Mouse (Mus musculus) neutrophil, adult 5-6 weeks (primary cell): ENCODE measurements at regions not wholly inside any gene's neighbourhood (a gene's known extent, or its start where the extent isn't known, plus 50 kb on each side); places are given as distances from the start of the nearest gene placed in this dataset.
A peak's percentile ranks its signal among the peaks of the same experiment; 100 is the strongest.
"Not testable (repeated sequence)": the region's sequence is repeated elsewhere in the genome, so short reads cannot be mapped to it uniquely, and the experiment has no call there.

ENCODE experiments used
- ATAC-seq: fragments of 151-379, 151-347 bp; 2 replicates; pipeline ENCODE4 v1.8.0; 2017; ENCODE audit warnings: mild to moderate bottlenecking, moderate TSS enrichment; ENCODE audit not compliant: insufficient number of reproducible peaks, poor library complexity, low FRiP score, severe bottlenecking; ENCODE audit errors: extremely low read depth

GRCm38 (mm10) chr13:35517692-35518091 is 141.9 kb upstream of the Cdyl start:
- no peak for ATAC-seq

GRCm38 (mm10) chr13:35522272-35522671 is 137.4 kb upstream of the Cdyl start:
- no peak for ATAC-seq

GRCm38 (mm10) chr13:35529577-35529976 is 130.1 kb upstream of the Cdyl start:
- 0 out of 2 replicates have a peak, but pooled peaks have one; percentile 16 for ATAC-seq

GRCm38 (mm10) chr13:35537106-35537505 is 122.5 kb upstream of the Cdyl start:
- ATAC-seq: no peak

GRCm38 (mm10) chr13:35537936-35538335 is 121.7 kb upstream of the Cdyl start:
- ATAC-seq: no peak

- ATAC-seq: no peak
Observed at GRCm38 (mm10) chr13:35540433-35540832, 119.2 kb upstream of the Cdyl start.

- ATAC-seq: no peak
Observed at GRCm38 (mm10) chr13:35541053-35541452, 118.6 kb upstream of the Cdyl start.

- no peak for ATAC-seq
Observed at GRCm38 (mm10) chr13:35564006-35564405, 95.6 kb upstream of the Cdyl start.

- ATAC-seq: no peak
Observed at GRCm38 (mm10) chr13:35581616-35582015, 78.0 kb upstream of the Cdyl start.

- no peak for ATAC-seq
Observed at GRCm38 (mm10) chr13:35598003-35598402, 61.6 kb upstream of the Cdyl start.

- no peak for ATAC-seq
Observed at GRCm38 (mm10) chr13:35601560-35602135, 58.0 kb upstream of the Cdyl start.

- ATAC-seq: no peak
Observed at GRCm38 (mm10) chr13:35603080-35603479, 56.6 kb upstream of the Cdyl start.

- ATAC-seq: no peak
Observed at GRCm38 (mm10) chr13:35604061-35604460, 55.6 kb upstream of the Cdyl start.

- ATAC-seq: no peak
Observed at GRCm38 (mm10) chr13:35604765-35605164, 54.9 kb upstream of the Cdyl start.

GRCm38 (mm10) chr13:35606857-35607561 is 52.6 kb upstream of the Cdyl start:
- not testable (repeated sequence) for ATAC-seq

GRCm38 (mm10) chr13:35607710-35608109 is 51.9 kb upstream of the Cdyl start:
- no peak for ATAC-seq
